Mouse (Mus musculus): ENCODE results near the gene Bri3.
A peak's percentile ranks its signal among the peaks of the same experiment; 100 is the strongest.

The Bri3 gene

GRCm38 (mm10) chr5:144261829-144262228, 17.6 kb downstream of the Bri3 start:
- DNase-seq (ENCODE audit: low spot score in 2 of 2), result peak in 1 of 2 experiments; percentile 58

- no peak for DNase-seq (ENCODE audit: low spot score in 2 of 2)
These were observed 18.8 kb downstream of the Bri3 start for GRCm38 (mm10) chr5:144263082-144263481.

- DNase-seq (ENCODE audit: low spot score in 2 of 2), result no peak
These were observed 19.3 kb downstream of the Bri3 start for GRCm38 (mm10) chr5:144263496-144263895.

- peak in 1 of 2 experiments; percentile 55 for DNase-seq (ENCODE audit: low spot score in 2 of 2)
These were observed 23.5 kb downstream of the Bri3 start for GRCm38 (mm10) chr5:144267535-144268241.

GRCm38 (mm10) chr5:144269926-144270325, 25.7 kb downstream of the Bri3 start:
- DNase-seq (ENCODE audit: low spot score in 2 of 2), result no peak

- no peak for DNase-seq (ENCODE audit: low spot score in 2 of 2)
These were observed 26.2 kb downstream of the Bri3 start for GRCm38 (mm10) chr5:144270420-144270819.

- DNase-seq (ENCODE audit: low spot score in 2 of 2), result no peak
These were observed 26.9 kb downstream of the Bri3 start for GRCm38 (mm10) chr5:144271118-144271517.

- no peak for DNase-seq (ENCODE audit: low spot score in 2 of 2)
These were observed 27.5 kb downstream of the Bri3 start for GRCm38 (mm10) chr5:144271772-144272171.

- no peak for DNase-seq (ENCODE audit: low spot score in 2 of 2)
These were observed 30.7 kb downstream of the Bri3 start for GRCm38 (mm10) chr5:144274904-144275303.

GRCm38 (mm10) chr5:144276898-144277630, 32.8 kb downstream of the Bri3 start:
- DNase-seq (ENCODE audit: low spot score in 2 of 2), result no peak

GRCm38 (mm10) chr5:144278374-144278960, 34.2 kb downstream of the Bri3 start:
- no peak for DNase-seq (ENCODE audit: low spot score in 2 of 2)

GRCm38 (mm10) chr5:144279081-144279541, 34.9 kb downstream of the Bri3 start:
- DNase-seq (ENCODE audit: low spot score in 2 of 2), result no peak

- DNase-seq (ENCODE audit: low spot score in 2 of 2), result no peak
These were observed 35.7 kb downstream of the Bri3 start for GRCm38 (mm10) chr5:144279926-144280325.

- DNase-seq (ENCODE audit: low spot score in 2 of 2), result no peak
These were observed 38.4 kb downstream of the Bri3 start for GRCm38 (mm10) chr5:144282470-144283260.

- no peak for DNase-seq (ENCODE audit: low spot score in 2 of 2)
These were observed 39.4 kb downstream of the Bri3 start for GRCm38 (mm10) chr5:144283551-144284031.

GRCm38 (mm10) chr5:144284599-144284998, 40.4 kb downstream of the Bri3 start:
- no peak for DNase-seq (ENCODE audit: low spot score in 2 of 2)

- no peak for DNase-seq (ENCODE audit: low spot score in 2 of 2)
These were observed 42.5 kb downstream of the Bri3 start for GRCm38 (mm10) chr5:144286591-144287266.

- DNase-seq (ENCODE audit: low spot score in 2 of 2), result no peak
These were observed 43.1 kb downstream of the Bri3 start for GRCm38 (mm10) chr5:144287267-144287820.

GRCm38 (mm10) chr5:144288391-144288790, 44.2 kb downstream of the Bri3 start:
- DNase-seq (ENCODE audit: low spot score in 2 of 2), result no peak

GRCm38 (mm10) chr5:144289769-144290440, 45.7 kb downstream of the Bri3 start:
- DNase-seq (ENCODE audit: low spot score in 2 of 2), result peak; percentile 24 to 27
